Mouse (Mus musculus): Measurements from ENCODE around the gene Gm17571. TPM values are rescaled to one million over a fixed set of nuclear protein-coding genes. Genes with fewer than 3 reads are reported as not detected.

Gm17571 gene
- total and polyA plus RNA-seq, 3 experiments, result not detected

DNA sequence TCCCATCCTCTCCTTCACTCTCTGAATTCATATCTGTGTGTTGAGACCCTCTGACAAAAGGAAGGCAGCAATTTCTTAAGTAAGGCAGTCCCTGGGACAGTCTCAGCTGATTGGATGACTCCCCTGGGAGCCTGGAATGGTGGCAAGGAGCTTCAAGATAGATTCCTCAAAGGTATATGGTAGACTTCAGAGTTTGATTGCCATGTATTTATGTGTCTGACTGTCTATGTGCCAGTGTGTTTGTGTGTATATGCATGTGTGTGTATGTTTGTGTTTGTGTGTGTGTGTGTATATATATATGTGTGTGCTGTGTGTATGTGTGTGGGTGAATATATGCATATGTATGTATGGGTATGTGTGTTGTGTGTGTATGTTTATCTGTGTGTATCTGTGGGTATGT is 15.8 kb downstream of the Gm17571 start:
- DNase-seq (ENCODE audit: low read depth, low spot score), result no peak
- Histone ChIP-seq H3K36me3 (ENCODE audit: control insufficient read depth in 1 of 2, insufficient read depth in 2 of 2, low read length in 2 of 2) (no peaks in the 10 kb centered on the region), H3K4me3 (ENCODE audit: control insufficient read depth in 1 of 2, insufficient read depth in 1 of 2, low read depth in 2 of 2, low read length in 2 of 2) (no peak overlapping the region), H3K9me3 (replicated peaks; ENCODE audit: insufficient read depth, low read length) (no peaks in the 10 kb centered on the region), H3K9ac (ENCODE audit: control insufficient read depth, low read depth, low read length, poor library complexity, severe bottlenecking) (no peak overlapping the region), H3K27me3 (ENCODE audit: control insufficient read depth in 1 of 2, insufficient read depth in 2 of 2, low read length in 2 of 2) (no peaks in the 10 kb centered on the region; a peak in 2 of 4 replicates), H3K4me1 (ENCODE audit: control insufficient read depth in 1 of 2, insufficient read depth in 2 of 2, low read length in 2 of 2) (0 out of 4 replicates have a peak, but pooled peaks cover 0 to 3% of the 10 kb centered on the region in 2 experiments), H3K27ac (ENCODE audit: control insufficient read depth, low read depth, low read length) (no peak overlapping the region), H3K79me2 (ENCODE audit: control insufficient read depth, insufficient read depth, low read length, poor library complexity) (no peaks in the 10 kb centered on the region)
- TF ChIP-seq HCFC1 (IDR thresholded peaks at IDR 0.05; ENCODE audit: low read depth, low read length), result no peak
- TF ChIP-seq TBP (IDR thresholded peaks at IDR 0.05; ENCODE audit: low read depth, low read length), result no peak
- TF ChIP-seq EP300 (IDR thresholded peaks at IDR 0.05; ENCODE audit: low read depth in 1 of 2, low read length in 2 of 2), result no peak
- no peak for TF ChIP-seq JUND (IDR thresholded peaks at IDR 0.05; ENCODE audit: low read depth, low read length)
- no peak for TF ChIP-seq POLR2AphosphoS2 (IDR thresholded peaks at IDR 0.05; ENCODE audit: low read length)
- no peak for TF ChIP-seq POLR2AphosphoS5 (IDR thresholded peaks at IDR 0.05; ENCODE audit: borderline replicate concordance, low read depth, low read length)
- no peak for TF ChIP-seq GABPA (IDR thresholded peaks at IDR 0.05; ENCODE audit: low read depth, low read length)
- TF ChIP-seq CHD2 (IDR thresholded peaks at IDR 0.05; ENCODE audit: low read length), result no peak
- no peak for TF ChIP-seq ZNF384 (IDR thresholded peaks at IDR 0.05; ENCODE audit: low read depth, low read length)
- TF ChIP-seq ZC3H11A (IDR thresholded peaks at IDR 0.05; ENCODE audit: low read depth, low read length), result no peak
- no peak for TF ChIP-seq USF1 (IDR thresholded peaks at IDR 0.05; ENCODE audit: low read depth, low read length)
- no peak for TF ChIP-seq RCOR1 (IDR thresholded peaks at IDR 0.05; ENCODE audit: low read depth, low read length)
- no peak for TF ChIP-seq MYB (IDR thresholded peaks at IDR 0.05; ENCODE audit: low read depth, low read length)
- TF ChIP-seq E2F4 (IDR thresholded peaks at IDR 0.05; ENCODE audit: borderline replicate concordance, low read depth, low read length), result no peak
- TF ChIP-seq ZKSCAN1 (IDR thresholded peaks at IDR 0.05; ENCODE audit: low read depth, low read length), result no peak
- no peak for TF ChIP-seq NRF1 (IDR thresholded peaks at IDR 0.05; ENCODE audit: insufficient read depth, low read depth, low read length, poor library complexity, severe bottlenecking)
- TF ChIP-seq USF2 (IDR thresholded peaks at IDR 0.05; ENCODE audit: borderline replicate concordance in 1 of 2, insufficient read depth in 1 of 2, low read depth in 1 of 2, low read length in 2 of 2), result no peak
- TF ChIP-seq CTCF (IDR thresholded peaks at IDR 0.05 in 2 of 3, conservative IDR thresholded peaks at IDR 0.05 in 1 of 3; ENCODE audit: control insufficient read depth in 1 of 3, insufficient read depth in 1 of 3, low read depth in 2 of 3, low read length in 3 of 3, poor library complexity in 1 of 3, severe bottlenecking in 1 of 3), result no peak
- TF ChIP-seq KAT2A (conservative IDR thresholded peaks at IDR 0.05; ENCODE audit: low read depth, low read length), result no peak

DNA sequence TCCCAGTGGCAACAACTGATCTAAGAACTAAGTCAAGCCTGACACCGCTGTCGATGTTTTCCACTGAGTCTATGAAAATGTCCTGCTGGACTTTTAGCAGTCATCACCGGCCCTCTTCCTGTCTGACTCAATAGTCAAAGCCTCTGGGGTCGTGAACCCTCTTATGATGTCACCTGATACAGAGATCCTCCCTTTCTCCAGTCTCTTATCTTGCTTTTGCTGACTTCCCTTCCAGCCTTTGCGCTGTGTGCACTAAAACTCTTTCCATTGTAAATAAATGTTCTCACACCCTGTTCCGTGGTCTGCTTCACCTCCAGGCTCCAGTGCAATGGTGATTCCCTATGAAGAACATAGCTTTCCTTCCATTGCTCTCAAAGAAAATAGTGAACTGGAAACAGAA is 16.3 kb downstream of the Gm17571 start:
- Histone ChIP-seq H3K27ac (ENCODE audit: control insufficient read depth, low read depth, low read length) (no peak overlapping the region), H3K79me2 (ENCODE audit: control insufficient read depth, insufficient read depth, low read length, poor library complexity) (no peaks in the 10 kb centered on the region), H3K9me3 (replicated peaks; ENCODE audit: insufficient read depth, low read length) (no peaks in the 10 kb centered on the region), H3K36me3 (ENCODE audit: control insufficient read depth in 1 of 2, insufficient read depth in 2 of 2, low read length in 2 of 2) (no peaks in the 10 kb centered on the region), H3K4me1 (ENCODE audit: control insufficient read depth in 1 of 2, insufficient read depth in 2 of 2, low read length in 2 of 2) (0 out of 4 replicates have a peak, but pooled peaks cover 0 to 3% of the 10 kb centered on the region in 2 experiments), H3K27me3 (ENCODE audit: control insufficient read depth in 1 of 2, insufficient read depth in 2 of 2, low read length in 2 of 2) (no peaks in the 10 kb centered on the region; a peak in 2 of 4 replicates), H3K9ac (ENCODE audit: control insufficient read depth, low read depth, low read length, poor library complexity, severe bottlenecking) (no peak overlapping the region), H3K4me3 (ENCODE audit: control insufficient read depth in 1 of 2, insufficient read depth in 1 of 2, low read depth in 2 of 2, low read length in 2 of 2) (no peak overlapping the region)
- DNase-seq (ENCODE audit: low read depth, low spot score), result peak; percentile 48
- no peak for TF ChIP-seq TAL1 (IDR thresholded peaks at IDR 0.05; ENCODE audit: low read length)
- 0 out of 2 replicates have a peak, but pooled peaks have one; percentile 7 for TF ChIP-seq USF1 (IDR thresholded peaks at IDR 0.05; ENCODE audit: low read depth, low read length)
- peak; percentile 30; the same call in 1 of the 2 replicates for TF ChIP-seq GATA1 (IDR thresholded peaks at IDR 0.05; ENCODE audit: low read depth, low read length)

Data from MEL (cell line).